Mouse (Mus musculus) frontal cortex, postnatal 10 days (tissue): ENCODE results near the gene Dusp11.
A peak's percentile ranks its signal among the peaks of the same experiment; 100 is the strongest.
"Not testable (repeated sequence)": the region's sequence is repeated elsewhere in the genome, so short reads cannot be mapped to it uniquely, and the experiment has no call there.

Experiments
- DNase-seq, 2 experiments: peaks; one replicate each; pipeline ENCODE4 v3.0.0; 2022; ENCODE audit warnings: low spot score in 2 of 2, mixed read lengths in 1 of 2

Dusp11 gene

GRCm38 (mm10) chr6:85935646-85936045 is 25.8 kb downstream of the Dusp11 start:
- no peak for DNase-seq

- DNase-seq: no peak
Observed at GRCm38 (mm10) chr6:85934047-85934446, 27.4 kb downstream of the Dusp11 start.

GRCm38 (mm10) chr6:85929312-85929711 is 32.2 kb downstream of the Dusp11 start:
- DNase-seq: no peak

GRCm38 (mm10) chr6:85927476-85928464 is 33.7 kb downstream of the Dusp11 start:
- DNase-seq: no peak

- DNase-seq: no peak
Observed at GRCm38 (mm10) chr6:85926709-85927108, 34.8 kb downstream of the Dusp11 start.

GRCm38 (mm10) chr6:85923643-85924042 is 37.8 kb downstream of the Dusp11 start:
- DNase-seq: no peak

- no peak for DNase-seq
Observed at GRCm38 (mm10) chr6:85919401-85919800, 42.1 kb downstream of the Dusp11 start.

GRCm38 (mm10) chr6:85918341-85918740 is 43.1 kb downstream of the Dusp11 start:
- not testable (repeated sequence) for DNase-seq

GRCm38 (mm10) chr6:85916596-85916995 is 44.9 kb downstream of the Dusp11 start:
- DNase-seq: no peak

- peak; percentile 86 for DNase-seq
Observed at GRCm38 (mm10) chr6:85915539-85916513, 45.6 kb downstream of the Dusp11 start, which contains the start of gene Nat8f1. Gene Nat8f1, minus strand, starts transcription at chr6:85915687.

GRCm38 (mm10) chr6:85915141-85915538 is 46.3 kb downstream of the Dusp11 start:
- DNase-seq: no peak

GRCm38 (mm10) chr6:85911587-85911986 is 49.9 kb downstream of the Dusp11 start, which contains the start of gene Tprkb:
Gene Tprkb, plus strand, starts transcription at chr6:85911865.
- no peak for DNase-seq

GRCm38 (mm10) chr6:85909704-85910103 is 51.8 kb downstream of the Dusp11 start:
- DNase-seq: no peak

- no peak for DNase-seq
Observed at GRCm38 (mm10) chr6:85908341-85908740, 53.1 kb downstream of the Dusp11 start.

GRCm38 (mm10) chr6:85906911-85907351 is 54.5 kb downstream of the Dusp11 start:
- peak; percentile 45 to 74 for DNase-seq

- peak; percentile 51 to 77 for DNase-seq
Observed at GRCm38 (mm10) chr6:85904642-85905061, 56.8 kb downstream of the Dusp11 start, which contains the start of gene Nat8f4. Gene Nat8f4, minus strand, starts transcription at chr6:85904884.

GRCm38 (mm10) chr6:85902303-85902702 is 59.2 kb downstream of the Dusp11 start:
- DNase-seq: no peak

GRCm38 (mm10) chr6:85898596-85899475 is 62.6 kb downstream of the Dusp11 start:
- DNase-seq: not testable (repeated sequence)

GRCm38 (mm10) chr6:85895061-85895648 is 66.3 kb downstream of the Dusp11 start:
- not testable (repeated sequence) for DNase-seq
